Mouse (Mus musculus): ENCODE data around the gene Rab30. TPM values are rescaled to one million over a fixed set of nuclear protein-coding genes. Genes with fewer than 3 reads are reported as not detected.

Gene Rab30
- polyA plus RNA-seq, 1 experiment: 2.0 TPM

DNA sequence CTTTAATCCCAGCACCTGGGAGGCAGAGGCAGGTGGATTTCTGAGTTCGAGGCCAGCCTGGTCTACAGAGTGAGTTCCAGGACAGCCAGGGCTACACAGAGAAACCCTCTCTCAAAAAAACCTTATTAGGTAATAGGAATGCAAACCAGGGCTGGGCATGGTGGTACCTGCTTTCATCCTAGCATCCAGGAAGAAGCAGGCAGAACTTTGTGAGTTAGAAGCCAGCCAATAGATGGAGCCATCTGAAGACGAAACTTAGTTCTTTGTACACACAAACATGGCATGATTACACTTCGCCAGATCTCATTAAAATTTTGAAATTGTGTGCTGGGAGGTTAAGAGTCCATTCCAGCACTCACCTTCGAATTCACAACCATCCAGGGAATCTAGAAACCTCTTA lies 10.9 kb upstream of the Rab30 start:
- Histone ChIP-seq H3K4me3 (ENCODE audit: insufficient read depth, poor library complexity, severe bottlenecking) (no peak overlapping the region), H3K36me3 (ENCODE audit: control insufficient read depth, insufficient read depth) (peaks cover 18% of the 10 kb centered on the region), H3K79me2 (ENCODE audit: control insufficient read depth, insufficient read depth) (no peaks in the 10 kb centered on the region), H3K27me3 (ENCODE audit: control insufficient read depth, insufficient read depth, insufficient read length) (no peaks in the 10 kb centered on the region), H3K79me3 (ENCODE audit: low read depth) (no peaks in the 10 kb centered on the region), H3ac (ENCODE audit: control insufficient read depth, insufficient read length, low read depth) (no peak overlapping the region)
- TF ChIP-seq CTCF (IDR thresholded peaks at IDR 0.05; ENCODE audit: control insufficient read depth, insufficient read depth, insufficient read length) (no peak), MAX (IDR thresholded peaks at IDR 0.05) (no peak), CEBPB (IDR thresholded peaks at IDR 0.05; ENCODE audit: low read depth) (no peak), MYOD1 (IDR thresholded peaks at IDR 0.05; ENCODE audit: control insufficient read depth, insufficient read length, low read depth) (no peak), USF1 (IDR thresholded peaks at IDR 0.05; ENCODE audit: low read depth) (no peak), FOSL1 (IDR thresholded peaks at IDR 0.05; ENCODE audit: insufficient read depth, low read length, poor library complexity, severe bottlenecking) (no peak), MYOG (IDR thresholded peaks at IDR 0.05; ENCODE audit: control insufficient read depth, extremely low read depth, insufficient read length) (no peak)

DNA sequence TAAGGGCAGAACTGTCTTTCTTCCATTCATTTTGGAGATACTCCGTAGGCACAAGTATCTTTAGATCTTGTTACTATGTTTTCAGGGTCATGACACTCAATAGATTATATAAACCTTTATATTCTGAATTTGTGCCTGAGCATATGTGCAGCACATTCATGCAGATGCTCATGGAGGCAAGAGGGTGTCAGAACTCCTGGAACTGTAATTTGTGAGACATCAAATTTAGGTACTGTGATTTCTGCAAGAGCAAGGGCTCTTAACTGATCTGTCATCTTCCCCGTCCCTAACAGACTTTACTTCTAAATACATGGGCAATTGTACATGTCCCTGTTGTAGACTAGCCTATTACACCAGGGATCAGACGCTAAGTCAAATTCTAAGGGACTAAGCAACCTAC lies 10.4 kb upstream of the Rab30 start:
- no peak for TF ChIP-seq MAX (IDR thresholded peaks at IDR 0.05)
- no peak for TF ChIP-seq MYOD1 (IDR thresholded peaks at IDR 0.05; ENCODE audit: control insufficient read depth, insufficient read length, low read depth)
- TF ChIP-seq USF1 (IDR thresholded peaks at IDR 0.05; ENCODE audit: low read depth): no peak
- no peak for TF ChIP-seq FOSL1 (IDR thresholded peaks at IDR 0.05; ENCODE audit: insufficient read depth, low read length, poor library complexity, severe bottlenecking)
- no peak for TF ChIP-seq MYOG (IDR thresholded peaks at IDR 0.05; ENCODE audit: control insufficient read depth, extremely low read depth, insufficient read length)
- no peak for TF ChIP-seq CEBPB (IDR thresholded peaks at IDR 0.05; ENCODE audit: low read depth)
- no peak for TF ChIP-seq CTCF (IDR thresholded peaks at IDR 0.05; ENCODE audit: control insufficient read depth, insufficient read depth, insufficient read length)
- Histone ChIP-seq H3K79me2 (ENCODE audit: control insufficient read depth, insufficient read depth) (no peaks in the 10 kb centered on the region), H3K79me3 (ENCODE audit: low read depth) (no peaks in the 10 kb centered on the region), H3ac (ENCODE audit: control insufficient read depth, insufficient read length, low read depth) (no peak overlapping the region), H3K4me3 (ENCODE audit: insufficient read depth, poor library complexity, severe bottlenecking) (no peak overlapping the region), H3K27me3 (ENCODE audit: control insufficient read depth, insufficient read depth, insufficient read length) (no peaks in the 10 kb centered on the region), H3K36me3 (ENCODE audit: control insufficient read depth, insufficient read depth) (peaks cover 19% of the 10 kb centered on the region)

DNA sequence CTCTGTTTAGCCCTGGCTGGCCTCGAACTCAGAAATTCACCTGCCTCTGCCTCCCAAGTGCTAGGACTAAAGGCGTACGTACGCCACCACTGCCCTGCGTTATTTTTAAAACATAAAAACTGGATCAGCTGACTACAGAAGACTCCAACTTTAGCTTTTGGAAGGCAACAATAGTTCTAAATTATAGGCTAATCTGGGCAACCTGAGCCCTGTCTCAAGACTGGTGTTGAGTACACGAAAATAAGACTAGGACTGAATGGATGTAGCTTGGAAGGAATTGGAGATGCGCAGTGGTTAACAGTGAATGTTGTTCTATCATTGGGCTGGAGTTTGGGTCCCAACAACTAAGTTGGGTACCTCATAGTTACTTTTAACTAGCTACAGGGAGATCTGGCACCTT lies 9.3 kb upstream of the Rab30 start:
- H3K36me3 ChIP-seq (ENCODE audit: control insufficient read depth, insufficient read depth): peaks cover 30% of the 10 kb centered on the region
- H3K79me3 ChIP-seq (ENCODE audit: low read depth): no peaks in the 10 kb centered on the region
- no peaks in the 10 kb centered on the region for H3K27me3 ChIP-seq (ENCODE audit: control insufficient read depth, insufficient read depth, insufficient read length)
- no peak overlapping the region for H3K4me3 ChIP-seq (ENCODE audit: insufficient read depth, poor library complexity, severe bottlenecking)
- H3K79me2 ChIP-seq (ENCODE audit: control insufficient read depth, insufficient read depth): peaks cover 5% of the 10 kb centered on the region
- no peak overlapping the region for H3ac ChIP-seq (ENCODE audit: control insufficient read depth, insufficient read length, low read depth)
- TF ChIP-seq CEBPB (IDR thresholded peaks at IDR 0.05; ENCODE audit: low read depth) (no peak), MYOD1 (IDR thresholded peaks at IDR 0.05; ENCODE audit: control insufficient read depth, insufficient read length, low read depth) (no peak), MYOG (IDR thresholded peaks at IDR 0.05; ENCODE audit: control insufficient read depth, extremely low read depth, insufficient read length) (no peak), FOSL1 (IDR thresholded peaks at IDR 0.05; ENCODE audit: insufficient read depth, low read length, poor library complexity, severe bottlenecking) (no peak), USF1 (IDR thresholded peaks at IDR 0.05; ENCODE audit: low read depth) (no peak), MAX (IDR thresholded peaks at IDR 0.05) (no peak), CTCF (IDR thresholded peaks at IDR 0.05; ENCODE audit: control insufficient read depth, insufficient read depth, insufficient read length) (no peak)

DNA sequence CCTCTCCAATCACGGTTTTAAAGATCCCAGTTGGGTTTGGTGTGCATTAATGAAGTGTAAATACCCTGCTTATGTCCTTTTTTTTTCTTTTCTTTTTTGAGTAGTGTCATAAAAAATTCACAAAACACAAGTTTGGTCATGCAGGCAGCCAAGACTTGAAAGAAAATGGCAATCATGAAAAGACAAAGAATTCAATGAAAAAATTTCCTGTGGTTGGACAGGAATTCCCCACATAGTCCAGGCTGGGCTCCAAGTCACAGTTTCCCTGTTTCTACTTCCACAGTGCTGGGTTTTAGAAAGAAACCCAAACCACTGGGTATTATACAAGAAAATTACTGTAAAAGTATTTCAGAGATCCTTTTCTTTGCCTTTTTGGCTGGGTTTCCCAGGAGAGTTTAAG lies 3.8 kb upstream of the Rab30 start:
- no peak overlapping the region for H3K4me3 ChIP-seq (ENCODE audit: insufficient read depth, poor library complexity, severe bottlenecking)
- no peaks in the 10 kb centered on the region for H3K27me3 ChIP-seq (ENCODE audit: control insufficient read depth, insufficient read depth, insufficient read length)
- peaks cover 35% of the 10 kb centered on the region for H3K79me2 ChIP-seq (ENCODE audit: control insufficient read depth, insufficient read depth)
- H3K79me3 ChIP-seq (ENCODE audit: low read depth): peaks cover 24% of the 10 kb centered on the region
- H3K36me3 ChIP-seq (ENCODE audit: control insufficient read depth, insufficient read depth): peaks cover 48% of the 10 kb centered on the region
- TF ChIP-seq MYOG (IDR thresholded peaks at IDR 0.05; ENCODE audit: control insufficient read depth, extremely low read depth, insufficient read length): no peak
- no peak for TF ChIP-seq MYOD1 (IDR thresholded peaks at IDR 0.05; ENCODE audit: control insufficient read depth, insufficient read length, low read depth)
- TF ChIP-seq CEBPB (IDR thresholded peaks at IDR 0.05; ENCODE audit: low read depth): no peak
- H3ac ChIP-seq (ENCODE audit: control insufficient read depth, insufficient read length, low read depth): no peak overlapping the region

DNA sequence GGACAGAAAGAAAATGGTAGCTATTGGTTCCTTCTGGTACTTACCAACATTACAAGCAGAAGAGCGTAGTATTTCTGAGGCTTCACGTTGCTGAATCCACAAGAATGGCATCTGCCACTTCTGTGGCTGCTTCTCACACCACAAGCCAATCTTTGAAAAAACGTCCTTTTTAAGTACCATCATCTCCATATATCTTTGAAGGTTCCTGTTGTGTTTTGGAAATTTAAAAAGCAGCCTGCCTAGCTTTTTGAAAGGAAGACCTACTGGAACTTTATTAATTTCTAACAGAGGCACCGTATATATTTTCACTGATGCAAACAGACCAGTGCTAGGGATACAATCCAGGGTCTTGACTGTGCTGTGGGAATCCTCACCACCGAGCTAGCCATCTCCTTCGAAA lies 1.4 kb upstream of the Rab30 start:
- Histone ChIP-seq H3K79me2 (ENCODE audit: control insufficient read depth, insufficient read depth) (peaks cover 35% of the 10 kb centered on the region), H3K79me3 (ENCODE audit: low read depth) (peaks cover 24% of the 10 kb centered on the region), H3K4me3 (ENCODE audit: insufficient read depth, poor library complexity, severe bottlenecking) (peak overlapping the region; percentile 71), H3K36me3 (ENCODE audit: control insufficient read depth, insufficient read depth) (peaks cover 31% of the 10 kb centered on the region), H3ac (ENCODE audit: control insufficient read depth, insufficient read length, low read depth) (peak overlapping the region; percentile 47), H3K27me3 (ENCODE audit: control insufficient read depth, insufficient read depth, insufficient read length) (no peaks in the 10 kb centered on the region)
- TF ChIP-seq MYOD1 (IDR thresholded peaks at IDR 0.05; ENCODE audit: control insufficient read depth, insufficient read length, low read depth): no peak

DNA sequence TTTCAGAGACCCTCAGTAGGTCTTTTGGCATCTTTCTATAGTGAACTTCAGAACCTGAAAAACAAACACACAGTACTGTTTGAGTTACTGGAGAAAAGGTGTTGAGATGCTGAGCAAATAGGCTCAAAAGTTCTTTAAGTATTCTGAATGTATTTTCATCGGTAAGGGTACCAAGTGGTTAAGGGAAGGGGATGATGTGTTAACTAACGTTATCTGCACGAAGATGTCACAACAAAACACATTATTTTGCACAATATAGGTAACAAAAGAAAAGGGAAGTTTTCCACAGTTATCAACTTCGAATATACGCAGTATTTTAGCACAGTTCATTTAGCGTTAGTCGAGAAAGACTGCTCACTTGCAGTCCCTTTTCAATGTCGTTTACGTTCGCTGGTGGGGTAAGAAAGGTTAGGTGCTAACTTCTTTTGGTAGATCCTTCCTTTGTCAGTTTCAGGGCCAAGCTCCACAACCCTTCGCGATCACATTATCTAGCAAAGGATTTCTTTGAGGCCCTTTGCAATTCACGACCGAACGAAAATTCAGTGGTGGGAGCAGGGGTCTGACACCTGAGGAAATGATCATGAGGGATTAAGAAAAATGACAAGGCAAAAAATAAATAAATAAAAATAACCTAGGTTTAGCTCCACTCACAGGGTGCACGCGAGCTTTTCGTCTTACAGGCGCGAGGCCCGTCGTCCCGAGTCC lies 840 bp upstream of the Rab30 start:
- Histone ChIP-seq H3K79me3 (ENCODE audit: low read depth) (peaks cover 24% of the 10 kb centered on the region), H3K4me3 (ENCODE audit: insufficient read depth, poor library complexity, severe bottlenecking) (peak overlapping the region; percentile 71), H3K27me3 (ENCODE audit: control insufficient read depth, insufficient read depth, insufficient read length) (no peaks in the 10 kb centered on the region), H3K79me2 (ENCODE audit: control insufficient read depth, insufficient read depth) (peaks cover 35% of the 10 kb centered on the region), H3K36me3 (ENCODE audit: control insufficient read depth, insufficient read depth) (peaks cover 31% of the 10 kb centered on the region), H3ac (ENCODE audit: control insufficient read depth, insufficient read length, low read depth) (peak overlapping the region; percentile 89)
- TF ChIP-seq CTCF (IDR thresholded peaks at IDR 0.05; ENCODE audit: control insufficient read depth, insufficient read depth, insufficient read length): no peak
- TF ChIP-seq MYOG (IDR thresholded peaks at IDR 0.05; ENCODE audit: control insufficient read depth, extremely low read depth, insufficient read length): no peak
- no peak for TF ChIP-seq CEBPB (IDR thresholded peaks at IDR 0.05; ENCODE audit: low read depth)
- no peak for TF ChIP-seq USF1 (IDR thresholded peaks at IDR 0.05; ENCODE audit: low read depth)
- TF ChIP-seq FOSL1 (IDR thresholded peaks at IDR 0.05; ENCODE audit: insufficient read depth, low read length, poor library complexity, severe bottlenecking): no peak
- TF ChIP-seq MAX (IDR thresholded peaks at IDR 0.05): no peak
- TF ChIP-seq MYOD1 (IDR thresholded peaks at IDR 0.05; ENCODE audit: control insufficient read depth, insufficient read length, low read depth): no peak

Data from C2C12 (cell line).